Mouse (Mus musculus): Measurements from ENCODE around the gene Cntnap5a. TPM values are rescaled to one million over a fixed set of nuclear protein-coding genes. Genes with fewer than 3 reads are reported as not detected.
A peak's percentile ranks its signal among the peaks of the same experiment; 100 is the strongest.

The Cntnap5a gene
- total RNA-seq, 2 experiments from 2014 or later = 7.9 to 8.3 TPM

DNA sequence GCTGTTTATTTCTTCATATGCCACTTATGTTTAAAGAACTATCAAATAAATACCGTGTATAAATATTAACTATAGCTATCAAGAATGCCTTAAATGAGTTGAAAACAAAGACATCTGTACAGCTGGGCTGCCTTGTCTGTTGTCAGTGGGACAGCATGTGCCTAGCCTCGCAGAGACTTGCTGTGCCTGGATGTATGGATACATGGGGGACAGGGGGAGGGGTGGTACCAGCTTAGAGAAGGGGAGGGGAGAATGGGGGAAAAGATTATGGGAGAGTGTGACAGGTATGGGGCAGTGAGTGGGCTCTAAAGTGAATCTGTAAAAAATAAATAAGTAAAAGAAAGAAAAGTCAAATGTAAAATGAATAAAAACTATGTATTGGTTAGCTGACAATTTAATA, 681.0 kb downstream of the Cntnap5a start:
- no peak for DNase-seq (ENCODE audit: low spot score in 2 of 2)

GRCm38 (mm10) chr1:116366171-116366570, 681.6 kb downstream of the Cntnap5a start:
- DNase-seq (ENCODE audit: low spot score in 2 of 2) = no peak

- no peak for DNase-seq (ENCODE audit: low spot score in 2 of 2)
These were observed 682.2 kb downstream of the Cntnap5a start for GRCm38 (mm10) chr1:116366806-116367205.

GRCm38 (mm10) chr1:116367572-116367971, 683.0 kb downstream of the Cntnap5a start:
- no peak for DNase-seq (ENCODE audit: low spot score in 2 of 2)

GRCm38 (mm10) chr1:116370817-116371216, 686.3 kb downstream of the Cntnap5a start:
- no peak for DNase-seq (ENCODE audit: low spot score in 2 of 2)

GRCm38 (mm10) chr1:116373551-116373950, 689.0 kb downstream of the Cntnap5a start:
- DNase-seq (ENCODE audit: low spot score in 2 of 2) = no peak

- no peak for DNase-seq (ENCODE audit: low spot score in 2 of 2)
These were observed 707.8 kb downstream of the Cntnap5a start for GRCm38 (mm10) chr1:116392390-116392789.

DNA sequence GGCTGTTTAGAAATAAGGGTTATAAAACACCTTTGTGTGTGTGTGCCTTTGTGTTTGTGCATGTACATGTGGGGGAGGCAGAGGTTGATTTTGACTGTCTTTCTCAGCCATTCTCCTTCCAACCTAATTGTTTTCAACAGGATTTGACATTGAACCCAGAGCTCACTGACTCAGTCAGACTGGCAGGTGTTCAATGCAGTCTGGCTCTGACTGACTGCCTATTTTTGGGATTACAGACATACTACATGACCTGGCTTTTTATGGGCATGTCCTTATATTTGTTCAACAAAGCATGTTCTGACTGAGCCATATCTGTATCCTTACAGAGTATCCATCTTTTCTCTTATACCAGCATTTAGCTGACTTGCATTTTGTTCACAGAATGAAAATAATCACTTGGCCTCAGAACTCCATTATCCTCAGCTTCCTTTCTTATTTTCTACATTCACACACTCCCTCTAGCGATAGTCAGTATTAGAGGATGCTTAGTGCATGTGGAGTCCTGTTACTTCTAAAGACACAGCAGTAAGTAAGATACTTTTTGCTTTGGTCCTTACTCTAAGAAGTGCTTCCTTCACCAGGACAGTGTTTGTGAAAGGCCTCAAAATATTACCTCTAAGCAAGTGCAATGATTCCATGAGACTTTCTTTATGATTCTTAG, 717.6 kb downstream of the Cntnap5a start:
- no peak for DNase-seq (ENCODE audit: low spot score in 2 of 2)

- DNase-seq (ENCODE audit: low spot score in 2 of 2) = no peak
These were observed 725.3 kb downstream of the Cntnap5a start for GRCm38 (mm10) chr1:116409836-116410235.

GRCm38 (mm10) chr1:116428396-116428795, 743.8 kb downstream of the Cntnap5a start:
- DNase-seq (ENCODE audit: low spot score in 2 of 2) = no peak

- no peak for DNase-seq (ENCODE audit: low spot score in 2 of 2)
These were observed 770.7 kb downstream of the Cntnap5a start for GRCm38 (mm10) chr1:116455115-116455717.

GRCm38 (mm10) chr1:116477703-116478102, 793.1 kb downstream of the Cntnap5a start:
- peak; percentile 8 to 23 for DNase-seq (ENCODE audit: low spot score in 2 of 2)

GRCm38 (mm10) chr1:116488780-116489569, 804.4 kb downstream of the Cntnap5a start:
- DNase-seq (ENCODE audit: low spot score in 2 of 2) = no peak

DNA sequence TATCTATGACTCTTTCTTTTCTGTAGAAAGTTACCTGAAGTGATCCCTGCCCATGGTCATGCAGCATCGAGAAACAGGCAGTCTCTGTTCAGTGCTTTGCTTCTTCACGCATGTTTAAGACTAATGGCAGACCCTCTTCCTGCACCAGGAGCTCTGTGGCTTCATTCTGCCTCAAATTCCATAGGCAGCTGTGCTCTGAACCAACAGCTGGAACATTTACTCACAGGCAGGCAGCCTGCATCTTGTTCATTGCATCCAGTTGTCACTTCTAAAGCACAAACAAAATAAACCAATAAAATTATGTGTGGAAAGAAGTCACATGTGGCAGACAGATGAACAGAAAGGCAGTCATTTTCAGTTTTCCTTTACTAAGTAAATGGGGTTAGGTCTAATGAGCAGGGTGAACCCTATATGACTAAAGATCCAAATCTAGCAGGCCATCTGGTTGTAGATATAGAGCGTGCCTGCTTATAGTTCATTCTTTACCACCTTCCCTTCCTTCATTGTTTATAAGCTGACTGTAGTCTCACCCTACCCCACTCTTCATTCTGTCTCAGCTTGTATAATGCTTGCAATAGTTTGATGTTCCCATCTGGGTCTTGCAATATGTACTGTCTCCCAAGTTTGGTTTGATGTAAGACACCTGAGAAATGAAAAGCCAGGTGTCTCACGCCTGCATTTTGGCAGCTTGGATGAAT, 893.6 kb downstream of the Cntnap5a start:
- no peak for DNase-seq (ENCODE audit: low spot score in 2 of 2)

DNA sequence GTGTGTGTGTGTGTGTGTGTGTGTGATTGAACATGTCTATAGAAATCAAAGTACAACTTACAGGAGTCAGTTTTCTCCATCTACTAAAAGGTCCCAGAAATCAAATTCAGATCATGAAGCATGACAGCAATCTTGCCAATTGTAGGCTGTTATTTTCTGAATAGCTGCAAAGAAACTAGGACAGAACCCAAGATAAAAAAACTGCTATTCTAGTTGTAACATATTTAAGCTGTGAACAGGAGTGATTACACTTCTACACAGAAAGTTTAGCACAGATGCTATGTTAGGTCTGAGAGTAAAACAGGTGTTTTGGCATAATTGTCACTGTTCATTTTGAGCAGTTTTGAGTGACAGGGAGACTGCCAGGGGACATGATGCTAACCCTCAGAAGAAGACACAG, 931.7 kb downstream of the Cntnap5a start:
- DNase-seq (ENCODE audit: low spot score in 2 of 2) = no peak

Small RNA genes within 50 kb of the gene (microRNA-seq; reads per million reads assigned to microRNA genes)
- not detected for gene Gm23393
